Mouse (Mus musculus) bone marrow macrophage, adult 2 months (primary cell): ENCODE data around the gene Zfp428.

Experiments
- CTCF ChIP-seq: IDR thresholded peaks from 2 replicates; pipeline ENCODE4 v1.5.1; 2012; ENCODE audit warnings: low read depth, mild to moderate bottlenecking, low read length, moderate library complexity
- POLR2A ChIP-seq: IDR thresholded peaks from 2 replicates; pipeline ENCODE4 v1.6.1; 2012; ENCODE audit warnings: mild to moderate bottlenecking, low read depth, low read length, borderline replicate concordance

GRCm38 (mm10) chr7:24507726-24508114 lies 914 bp downstream of the Zfp428 start:
- TF ChIP-seq CTCF = no peak
- no peak for TF ChIP-seq POLR2A
